Mouse (Mus musculus): Measurements from ENCODE around the gene P2ry6. TPM values are rescaled to one million over a fixed set of nuclear protein-coding genes. Genes with fewer than 3 reads are reported as not detected.

The P2ry6 gene
- polyA plus RNA-seq (2015; fragmentation: Nextera tagmentation; extraction: Ambion mirVana): 9.8 and 16.9 TPM in 2 replicates

GRCm38 (mm10) chr7:100974135-100974903 lies at the start of gene P2ry6:
Gene P2ry6 (minus strand): TSS chr7:100974649.

GRCm38 (mm10) chr7:101012541-101012940 lies 38.1 kb upstream of the P2ry6 start, which contains the start of gene P2ry2:
Gene P2ry2 (minus strand): TSS chr7:101012866.

GRCm38 (mm10) chr7:100931926-100932480 lies 42.4 kb downstream of the P2ry6 start, which contains the start of gene Arhgef17:
Gene Arhgef17 (minus strand): TSS chr7:100932107.

Other genes starting within 250 kb of the P2ry6 start
- 0.78 and 2.6 TPM in 2 replicates for gene Relt, start 111.2 kb downstream of the P2ry6 start, polyA plus RNA-seq (2015; fragmentation: Nextera tagmentation; extraction: Ambion mirVana)
- 5.7 and 7.0 TPM in 2 replicates for gene Arhgef17, start 42.5 kb downstream of the P2ry6 start, polyA plus RNA-seq (2015; fragmentation: Nextera tagmentation; extraction: Ambion mirVana)
- 24.6 and 27.7 TPM in 2 replicates for gene P2ry2, start 38.2 kb upstream of the P2ry6 start, polyA plus RNA-seq (2015; fragmentation: Nextera tagmentation; extraction: Ambion mirVana)
- 6.4 and 6.5 TPM in 2 replicates for gene Fchsd2, start 118.2 kb upstream of the P2ry6 start, polyA plus RNA-seq (2015; fragmentation: Nextera tagmentation; extraction: Ambion mirVana)